Mouse (Mus musculus) hindbrain, embryonic 11.5 days (tissue): ENCODE measurements around the gene Dag1. TPM values are rescaled to one million over a fixed set of nuclear protein-coding genes. Genes with fewer than 3 reads are reported as not detected.

Experiments used
- ATAC-seq: fragments of 200-750 bp; cut with Nextera tagmentation; 2 replicates; pipeline ENCODE4 v1.8.0; 2017; ENCODE audit warnings: mild to moderate bottlenecking, moderate TSS enrichment, moderate library complexity; ENCODE audit not compliant: low FRiP score
- DNase-seq: peaks from one replicate; pipeline ENCODE4 v3.0.0-alpha.2; 2015; ENCODE audit warnings: low spot score
- H3K27ac ChIP-seq: fragments of 300-500 bp; sonication (generic); 2 replicates; pipeline ENCODE4 v1.5.1; 2014; ENCODE audit warnings: mild to moderate bottlenecking, low read depth, low read length
- H3K27me3 ChIP-seq: fragments of 300-500 bp; sonication (generic); 2 replicates; pipeline ENCODE4 v1.6.1; 2014; ENCODE audit warnings: mild to moderate bottlenecking, low read length, moderate library complexity, mixed read lengths; ENCODE audit not compliant: control insufficient read depth, insufficient read depth
- H3K36me3 ChIP-seq: fragments of 300-500 bp; sonication (generic); 2 replicates; pipeline ENCODE4 v1.6.1; 2014; ENCODE audit warnings: mild to moderate bottlenecking, low read length, moderate library complexity, mixed read lengths; ENCODE audit not compliant: control insufficient read depth, insufficient read depth
- H3K4me1 ChIP-seq: fragments of 300-500 bp; sonication (generic); replicated peaks from 2 replicates; pipeline ENCODE4 v1.6.1; 2014; ENCODE audit warnings: low read length, mixed read lengths; ENCODE audit not compliant: control insufficient read depth, insufficient read depth
- H3K4me2 ChIP-seq: fragments of 300-500 bp; sonication (generic); replicated peaks from 2 replicates; pipeline ENCODE4 v1.6.1; 2014; ENCODE audit warnings: mild to moderate bottlenecking, low read depth, low read length
- H3K4me3 ChIP-seq: fragments of 300-500 bp; sonication (generic); 2 replicates; pipeline ENCODE4 v1.5.1; 2014; ENCODE audit warnings: low read depth, low read length
- H3K9ac ChIP-seq: fragments of 300-500 bp; sonication (generic); 2 replicates; pipeline ENCODE4 v1.6.1; 2014; ENCODE audit warnings: low read depth, low read length
- H3K9me3 ChIP-seq: fragments of 300-500 bp; sonication (generic); 2 replicates; pipeline ENCODE4 v1.6.1; 2016; ENCODE audit warnings: low read length; ENCODE audit not compliant: control insufficient read depth
- WGBS: fragments of 180-500 bp; shearing (Covaris S2); extraction: QIAGEN DNeasy Blood & Tissue Kit; methylation state at CpG from one replicate; pipeline ENCODE4 v1.1.7; 2014; 5-methylcytosine and 5-hydroxymethylcytosine counted together
- polyA plus RNA-seq: library from polyadenylated mRNA; unstranded; fragments of >200 nt; fragmentation: Nextera tagmentation; extraction: Ambion mirVana; gene quantifications from 2 replicates; pipeline ENCODE4 v1.2.1, GENCODE M21; 2014

Dag1 gene
- polyA plus RNA-seq, 1 experiment from 2014 or later, result 51.0 TPM

DNA sequence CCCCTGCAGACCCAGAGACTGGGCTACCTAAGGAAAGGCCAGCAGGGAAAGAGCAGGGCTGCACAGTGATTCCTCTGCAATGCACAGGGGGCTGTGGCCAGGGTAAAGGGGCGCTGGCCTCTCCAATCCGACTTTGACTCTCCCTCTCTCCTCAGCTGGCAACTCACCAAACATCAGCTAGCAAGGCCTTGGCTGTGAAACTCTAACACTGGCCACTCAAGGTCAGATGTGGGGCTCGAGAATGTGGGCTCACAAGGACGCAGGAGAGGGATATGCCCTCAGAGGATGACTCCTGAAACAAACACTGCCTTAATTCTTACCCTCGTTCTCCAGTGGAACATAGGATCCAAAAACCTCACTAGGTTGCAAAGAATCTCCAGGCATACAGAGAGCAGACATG, 85.4 kb downstream of the Dag1 start:
- H3K4me3 ChIP-seq, result no peak overlapping the region
- H3K4me2 ChIP-seq, result no peak overlapping the region
- no peaks in the 10 kb centered on the region for H3K36me3 ChIP-seq
- DNase-seq (no peak), ATAC-seq (no peak)
- H3K4me1 ChIP-seq, result 0 out of 2 replicates have a peak, but pooled peaks cover 2% of the 10 kb centered on the region
- H3K9ac ChIP-seq, result no peak overlapping the region
- no peaks in the 10 kb centered on the region for H3K27me3 ChIP-seq
- no peak overlapping the region for H3K27ac ChIP-seq
- no peaks in the 10 kb centered on the region for H3K9me3 ChIP-seq
- WGBS, result 85% methylated on average over 5 of the region's 5 CpGs

DNA sequence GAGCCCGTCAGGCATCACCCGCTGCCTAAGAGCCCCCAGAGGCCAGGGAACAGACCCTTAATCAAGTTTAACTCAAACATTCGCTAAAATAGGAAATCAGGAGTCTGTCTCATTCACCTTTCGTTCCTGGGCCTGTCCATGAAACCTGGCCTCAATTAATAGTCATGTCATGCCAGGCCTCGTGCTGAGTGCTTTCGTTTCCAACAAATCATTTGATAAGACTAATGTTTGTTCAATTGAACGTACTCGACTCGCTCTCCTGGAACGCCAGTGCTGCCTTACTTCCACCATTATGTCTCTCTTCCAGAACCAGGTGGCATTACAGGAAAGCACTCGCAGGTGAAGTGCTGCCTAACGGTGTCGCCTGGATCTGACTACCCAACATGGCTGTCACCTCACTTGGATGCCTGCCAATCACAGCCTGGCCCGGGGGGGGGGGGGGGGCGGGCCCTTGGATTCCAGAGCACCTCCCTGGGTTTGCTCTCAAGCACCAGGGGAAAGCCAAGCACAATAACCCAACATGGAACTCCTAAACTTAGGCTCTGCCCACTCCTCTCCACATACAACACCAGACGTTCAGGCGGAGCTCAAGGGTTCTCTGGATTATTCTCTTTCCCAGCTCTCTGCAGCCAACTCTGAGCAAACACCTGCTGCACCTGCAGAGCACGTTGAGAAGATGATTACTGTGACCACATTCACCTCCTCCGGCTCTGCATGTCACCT, 88.5 kb downstream of the Dag1 start:
- Histone ChIP-seq H3K4me3 (no peak overlapping the region), H3K4me1 (0 out of 2 replicates have a peak, but pooled peaks cover 2% of the 10 kb centered on the region), H3K27me3 (no peaks in the 10 kb centered on the region), H3K4me2 (no peak overlapping the region), H3K9ac (no peak overlapping the region), H3K36me3 (no peaks in the 10 kb centered on the region), H3K9me3 (no peaks in the 10 kb centered on the region), H3K27ac (no peak overlapping the region)
- ATAC-seq, result no peak
- 84% methylated on average over 19 of the region's 19 CpGs for WGBS
- DNase-seq, result no peak

DNA sequence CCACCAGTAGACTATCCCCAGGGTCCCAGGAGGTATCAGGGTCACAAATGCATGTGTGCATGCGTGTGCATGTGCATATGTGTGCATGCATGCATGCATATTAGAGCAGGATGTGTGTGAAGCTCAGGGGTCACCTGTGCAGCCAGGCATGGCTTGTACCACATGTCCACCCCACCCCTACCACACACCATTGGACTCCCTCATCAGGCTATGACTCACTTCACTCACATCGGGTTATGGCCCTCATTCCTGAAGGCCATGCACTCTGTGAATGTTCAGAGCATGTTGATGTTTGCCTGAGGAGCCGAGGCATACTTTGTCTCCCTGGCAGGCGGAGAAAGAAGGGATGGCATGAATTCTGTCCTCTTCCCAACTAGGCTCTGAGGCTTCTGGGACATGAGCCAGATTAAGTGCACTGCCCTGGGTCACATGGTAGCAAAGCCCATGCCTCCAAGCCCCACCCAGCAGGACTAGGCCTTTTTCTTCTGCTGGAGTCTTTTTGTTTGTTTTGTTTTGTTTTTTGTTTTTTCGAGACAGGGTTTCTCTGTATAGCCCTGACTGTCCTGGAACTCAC, 90.9 kb downstream of the Dag1 start:
- 82% methylated on average over 5 of the region's 5 CpGs for WGBS
- no peak for ATAC-seq
- H3K9me3 ChIP-seq, result no peaks in the 10 kb centered on the region

DNA sequence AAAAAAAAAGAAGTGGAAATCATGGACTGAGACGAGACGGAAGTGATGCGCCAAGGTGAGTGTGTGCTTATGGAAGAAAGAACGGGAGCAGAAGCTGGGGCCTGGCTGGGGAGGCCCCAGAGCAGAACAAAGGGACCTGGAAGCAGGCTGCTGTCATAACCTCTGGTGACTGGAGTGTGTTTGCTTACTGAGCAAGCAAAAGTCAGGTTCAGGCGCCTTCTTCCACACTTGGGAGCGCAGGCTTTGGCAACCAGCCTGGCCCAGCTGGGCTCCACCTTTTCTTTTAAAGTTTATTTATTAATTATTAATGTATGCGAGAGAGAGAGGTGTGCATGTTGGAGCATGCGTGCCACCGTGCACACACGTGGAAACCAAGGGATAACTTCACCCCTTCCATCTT, 94.0 kb downstream of the Dag1 start:
- Histone ChIP-seq H3K4me2 (no peak overlapping the region; the same call in 1 of the 2 replicates), H3K4me3 (no peak overlapping the region), H3K27ac (no peak overlapping the region), H3K4me1 (no peaks in the 10 kb centered on the region), H3K27me3 (no peaks in the 10 kb centered on the region), H3K9ac (no peak overlapping the region), H3K9me3 (no peaks in the 10 kb centered on the region), H3K36me3 (no peaks in the 10 kb centered on the region)
- ATAC-seq (no peak), DNase-seq (no peak)
- 82% methylated on average over 10 of the region's 10 CpGs for WGBS

More for the DNA sequence above, 90.9 kb downstream of the Dag1 start:
- Histone ChIP-seq H3K27me3 (no peaks in the 10 kb centered on the region), H3K4me1 (no peaks in the 10 kb centered on the region), H3K4me3 (no peak overlapping the region), H3K4me2 (no peak overlapping the region), H3K36me3 (no peaks in the 10 kb centered on the region), H3K27ac (no peak overlapping the region), H3K9ac (no peak overlapping the region)
- DNase-seq, result no peak

DNA sequence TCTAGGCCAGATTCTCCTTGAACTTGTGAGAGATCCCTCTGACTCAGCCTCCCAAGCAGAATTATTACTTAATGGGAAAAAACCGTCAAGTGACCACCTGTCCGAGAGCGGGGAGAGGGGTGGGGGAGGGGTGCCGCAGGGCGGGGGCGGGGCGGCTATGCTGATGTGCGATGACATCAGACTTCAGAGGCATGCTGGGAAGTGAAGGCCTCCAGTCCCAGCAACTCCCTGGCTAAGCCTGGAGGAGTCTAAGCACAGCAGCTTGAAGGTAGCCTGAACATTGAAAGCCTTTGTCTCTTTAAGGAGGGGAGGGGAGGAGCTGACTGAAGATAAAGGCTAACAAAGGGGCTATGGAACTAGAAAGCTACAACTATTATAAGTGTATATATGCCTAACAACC, 98.6 kb downstream of the Dag1 start:
- no peaks in the 10 kb centered on the region for H3K27me3 ChIP-seq
- no peak for ATAC-seq
- H3K9me3 ChIP-seq, result no peaks in the 10 kb centered on the region
- H3K4me2 ChIP-seq, result no peak overlapping the region
- H3K4me3 ChIP-seq, result no peak overlapping the region
- WGBS, result 22% methylated on average over 8 of the region's 8 CpGs
- H3K36me3 ChIP-seq, result no peaks in the 10 kb centered on the region
- no peak overlapping the region for H3K27ac ChIP-seq
- no peak overlapping the region for H3K9ac ChIP-seq
- no peaks in the 10 kb centered on the region for H3K4me1 ChIP-seq
- no peak for DNase-seq

DNA sequence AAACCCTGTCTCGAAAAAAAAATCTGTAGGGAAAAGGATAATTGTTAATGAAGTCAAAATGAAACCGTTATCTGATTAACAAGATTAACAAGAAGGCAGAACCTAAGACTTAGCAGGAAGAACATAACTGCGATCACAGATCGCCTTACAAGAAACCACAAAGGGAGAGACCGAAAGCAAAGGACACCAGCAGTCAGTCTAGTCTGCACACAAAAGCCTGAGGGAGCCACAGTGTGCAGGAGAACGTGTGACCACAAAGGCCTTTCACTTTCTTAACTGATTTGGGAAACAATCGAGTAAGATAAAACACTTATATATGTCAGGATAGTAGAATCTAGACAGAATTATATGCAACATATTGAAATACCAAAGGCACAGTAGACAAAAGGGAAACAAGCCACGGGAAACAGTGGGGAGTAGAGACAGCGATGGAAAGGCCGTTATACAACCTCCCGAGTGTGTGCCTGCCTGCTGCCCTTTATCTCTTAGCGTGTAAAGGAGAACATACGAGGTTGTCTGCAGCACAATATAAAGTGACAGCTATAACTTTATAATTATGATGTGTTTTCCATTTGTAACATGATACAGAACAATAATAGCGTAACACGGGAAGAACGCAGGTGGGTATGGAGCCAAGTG, 100.0 kb downstream of the Dag1 start:
- DNase-seq, result no peak
- no peak for ATAC-seq
- H3K27me3 ChIP-seq, result no peaks in the 10 kb centered on the region
- no peak overlapping the region for H3K4me2 ChIP-seq
- H3K9ac ChIP-seq, result no peak overlapping the region
- H3K9me3 ChIP-seq, result no peaks in the 10 kb centered on the region
- 83% methylated on average over 16 of the region's 16 CpGs for WGBS
- no peak overlapping the region for H3K27ac ChIP-seq
- no peaks in the 10 kb centered on the region for H3K4me1 ChIP-seq
- no peak overlapping the region for H3K4me3 ChIP-seq
- no peaks in the 10 kb centered on the region for H3K36me3 ChIP-seq

DNA sequence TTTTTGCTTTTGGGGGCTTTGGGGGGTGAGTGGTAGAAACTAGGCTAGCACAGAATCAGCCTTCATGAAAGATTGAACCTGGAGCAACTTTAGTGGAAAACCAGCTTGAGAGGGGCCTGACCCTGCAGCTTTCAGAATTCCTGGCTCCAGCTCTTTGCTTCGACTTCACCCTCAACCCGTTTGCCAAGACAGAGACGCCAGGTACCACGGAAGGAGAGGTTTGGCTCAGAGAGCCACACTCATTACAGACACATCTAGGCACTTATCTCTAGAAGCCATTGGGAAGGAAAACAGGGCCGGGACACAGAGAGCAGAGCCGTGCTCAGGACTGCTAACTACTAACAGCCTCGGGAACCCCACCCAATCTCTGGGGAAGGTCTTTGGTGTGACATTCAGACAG, 105.9 kb downstream of the Dag1 start:
- H3K4me2 ChIP-seq, result no peak overlapping the region
- H3K4me1 ChIP-seq, result no peaks in the 10 kb centered on the region
- no peak overlapping the region for H3K4me3 ChIP-seq
- H3K27me3 ChIP-seq, result no peaks in the 10 kb centered on the region
- WGBS, result 82% methylated on average over 7 of the region's 7 CpGs
- no peak overlapping the region for H3K27ac ChIP-seq
- H3K36me3 ChIP-seq, result no peaks in the 10 kb centered on the region
- DNase-seq, result no peak
- no peaks in the 10 kb centered on the region for H3K9me3 ChIP-seq
- no peak overlapping the region for H3K9ac ChIP-seq
- ATAC-seq, result no peak

DNA sequence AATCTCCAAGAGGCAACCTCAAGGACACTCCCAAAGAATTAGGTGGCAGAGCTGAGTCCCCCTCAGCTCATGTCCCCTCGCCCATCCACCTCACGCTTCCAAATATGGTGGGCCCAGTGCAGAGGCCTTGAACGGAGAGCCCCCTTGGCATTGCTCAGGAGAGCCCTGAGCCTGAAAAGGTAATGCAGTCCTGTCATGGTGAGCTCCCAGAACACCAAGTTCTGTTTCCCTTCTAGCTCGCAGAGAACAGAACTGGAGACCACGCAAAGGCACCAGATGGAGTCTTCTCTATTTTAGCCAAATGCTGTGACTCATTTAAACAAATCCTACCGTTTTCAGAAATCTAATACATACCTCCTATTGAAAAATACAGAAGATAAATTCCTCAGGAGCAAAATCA, 106.3 kb downstream of the Dag1 start:
- Histone ChIP-seq H3K27ac (no peak overlapping the region), H3K4me1 (no peaks in the 10 kb centered on the region), H3K4me2 (no peak overlapping the region), H3K9me3 (no peaks in the 10 kb centered on the region), H3K4me3 (no peak overlapping the region), H3K27me3 (no peaks in the 10 kb centered on the region), H3K9ac (no peak overlapping the region), H3K36me3 (no peaks in the 10 kb centered on the region)
- no peak for DNase-seq
- WGBS, result 88% methylated on average over 6 of the region's 6 CpGs
- ATAC-seq, result no peak

DNA sequence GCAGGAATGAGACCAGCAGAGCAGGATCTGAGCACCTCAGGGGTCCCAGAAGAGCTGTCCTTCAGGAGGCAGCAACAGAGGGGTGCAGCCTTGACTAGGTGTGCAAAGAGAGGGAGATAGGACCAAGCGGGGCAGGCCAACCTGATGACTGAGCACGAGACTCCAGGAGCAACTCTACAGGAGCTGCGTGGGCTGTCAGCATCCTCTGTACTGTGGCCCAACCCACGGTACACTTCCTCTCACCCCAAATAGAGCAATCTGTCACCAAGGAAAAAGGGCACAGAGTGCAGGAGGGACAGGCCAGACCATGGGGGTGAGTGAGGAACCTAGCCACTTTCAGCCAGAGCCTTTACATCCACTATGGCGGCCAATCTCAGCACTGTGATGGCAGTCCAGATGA, 107.0 kb downstream of the Dag1 start:
- DNase-seq, result no peak
- WGBS, result 98% methylated on average over 5 of the region's 5 CpGs
- Histone ChIP-seq H3K27ac (no peak overlapping the region), H3K9ac (no peak overlapping the region), H3K4me3 (no peak overlapping the region), H3K36me3 (no peaks in the 10 kb centered on the region), H3K9me3 (no peaks in the 10 kb centered on the region), H3K27me3 (no peaks in the 10 kb centered on the region), H3K4me1 (no peaks in the 10 kb centered on the region), H3K4me2 (no peak overlapping the region)
- no peak for ATAC-seq
